Comparison of ENCODE assay signal across 14 mouse cellular contexts in genomic region chr7:66229433-66229832, GRCm38 (mm10).
DNase-seq lines count a peak whose midpoint lies in the region; ATAC-seq lines count a peak whose summit lies in the region.
"Had no signal": no experiment of that assay in that cellular context is flagged by ENCODE, and none has a peak within 500 bp of the region (broad histone marks: within the 10 kb centered on the region; RNA-seq: fewer than 3 reads in every experiment).

No protein-coding gene starts in this region.

- H3K27ac ChIP-seq in heart, embryonic 12.5 days (ENCODE audit: poor library complexity, severe bottlenecking) = no peak overlapping the region
- peak overlapping the region; percentile 90 for H3K27ac ChIP-seq in limb, embryonic 10.5 days
- no peak overlapping the region for H3K27ac ChIP-seq in forebrain, embryonic 13.5 days
- H3K27ac ChIP-seq: intestine, embryonic 15.5 days had no signal

- no peaks in the 10 kb centered on the region for H3K36me3 ChIP-seq in heart, embryonic 12.5 days
- no peaks in the 10 kb centered on the region for H3K36me3 ChIP-seq in limb, embryonic 10.5 days
- H3K36me3 ChIP-seq in forebrain, embryonic 13.5 days (ENCODE audit: poor library complexity, severe bottlenecking) = no peaks in the 10 kb centered on the region
- H3K36me3 ChIP-seq: intestine, embryonic 15.5 days had no signal

- no peak for ATAC-seq in heart, embryonic 12.5 days (ENCODE audit: insufficient number of reproducible peaks, low FRiP score)
- no peak for ATAC-seq in forebrain, embryonic 13.5 days
- ATAC-seq: intestine, embryonic 15.5 days had no signal

- H3K27me3 ChIP-seq in heart, embryonic 12.5 days (replicated peaks) = no peaks in the 10 kb centered on the region
- H3K27me3 ChIP-seq in limb, embryonic 10.5 days (ENCODE audit: low read depth, poor library complexity, severe bottlenecking) = no peaks in the 10 kb centered on the region
- H3K27me3 ChIP-seq in forebrain, embryonic 13.5 days = no peaks in the 10 kb centered on the region
- H3K27me3 ChIP-seq: intestine, embryonic 15.5 days had no signal

- 0 out of 2 replicates have a peak overlapping the region, but pooled peaks have one; percentile 9 for H3K9ac ChIP-seq in heart, embryonic 12.5 days
- no peak overlapping the region for H3K9ac ChIP-seq in forebrain, embryonic 13.5 days
- H3K9ac ChIP-seq: intestine, embryonic 15.5 days had no signal

- peaks cover 49% of the 10 kb centered on the region for H3K4me1 ChIP-seq in heart, embryonic 12.5 days (replicated peaks)
- peaks cover 48% of the 10 kb centered on the region for H3K4me1 ChIP-seq in limb, embryonic 10.5 days
- peaks cover 22% of the 10 kb centered on the region for H3K4me1 ChIP-seq in forebrain, embryonic 13.5 days

- no peak overlapping the region for H3K4me3 ChIP-seq in heart, embryonic 12.5 days
- H3K4me3 ChIP-seq in limb, embryonic 10.5 days = no peak overlapping the region
- no peak overlapping the region for H3K4me3 ChIP-seq in forebrain, embryonic 13.5 days
- H3K4me3 ChIP-seq: intestine, embryonic 15.5 days; left cerebral cortex, adult 2 months had no signal

- no peak overlapping the region for H3K4me2 ChIP-seq in heart, embryonic 12.5 days
- H3K4me2 ChIP-seq in forebrain, embryonic 13.5 days = no peak overlapping the region
- H3K4me2 ChIP-seq: intestine, embryonic 15.5 days had no signal

- DNase-seq in heart, adult 18-20 months = no peak
- peak; percentile 3 to 6 for DNase-seq in spleen, postnatal 10 days (ENCODE audit: low spot score in 2 of 2)
- DNase-seq in spleen, postnatal 36 days (ENCODE audit: low spot score in 2 of 2) = no peak
- DNase-seq in limb, embryonic 10.5 days (ENCODE audit: low spot score) = no peak
- DNase-seq in right cerebral cortex, adult 2 months (ENCODE audit: low spot score in 2 of 2) = no peak
- DNase-seq in urinary bladder, postnatal 25 days (ENCODE audit: low spot score) = no peak
- DNase-seq: cerebellum, adult 9-11 months; kidney, postnatal 36 days; lung, adult 2 months; thymus, adult 18-20 months had no signal

- no peaks in the 10 kb centered on the region for H3K9me3 ChIP-seq in heart, embryonic 12.5 days (replicated peaks)
- H3K9me3 ChIP-seq in limb, embryonic 10.5 days (replicated peaks) = no peaks in the 10 kb centered on the region
- H3K9me3 ChIP-seq in forebrain, embryonic 13.5 days (replicated peaks) = no peaks in the 10 kb centered on the region
- H3K9me3 ChIP-seq: intestine, embryonic 15.5 days had no signal

- 74% methylated on average over 7 of the region's 7 CpGs for WGBS in heart, embryonic 12.5 days
- 79% methylated on average over 7 of the region's 7 CpGs for WGBS in limb, embryonic 10.5 days
- WGBS in forebrain, embryonic 13.5 days = 77% methylated on average over 7 of the region's 7 CpGs

Comparison
In these comparisons a context has a peak if more than half of its experiments do, and no peak if none do; other contexts are left out.
1. DNase-seq: peak in spleen, postnatal 10 days (2 of 2); none in heart, adult 18-20 months (0 of 2), spleen, postnatal 36 days (0 of 2), limb, embryonic 10.5 days (single experiment), right cerebral cortex, adult 2 months (0 of 2) and urinary bladder, postnatal 25 days (single experiment).